ENCODE assay signal across 8 mouse cellular contexts in the genomic region with DNA sequence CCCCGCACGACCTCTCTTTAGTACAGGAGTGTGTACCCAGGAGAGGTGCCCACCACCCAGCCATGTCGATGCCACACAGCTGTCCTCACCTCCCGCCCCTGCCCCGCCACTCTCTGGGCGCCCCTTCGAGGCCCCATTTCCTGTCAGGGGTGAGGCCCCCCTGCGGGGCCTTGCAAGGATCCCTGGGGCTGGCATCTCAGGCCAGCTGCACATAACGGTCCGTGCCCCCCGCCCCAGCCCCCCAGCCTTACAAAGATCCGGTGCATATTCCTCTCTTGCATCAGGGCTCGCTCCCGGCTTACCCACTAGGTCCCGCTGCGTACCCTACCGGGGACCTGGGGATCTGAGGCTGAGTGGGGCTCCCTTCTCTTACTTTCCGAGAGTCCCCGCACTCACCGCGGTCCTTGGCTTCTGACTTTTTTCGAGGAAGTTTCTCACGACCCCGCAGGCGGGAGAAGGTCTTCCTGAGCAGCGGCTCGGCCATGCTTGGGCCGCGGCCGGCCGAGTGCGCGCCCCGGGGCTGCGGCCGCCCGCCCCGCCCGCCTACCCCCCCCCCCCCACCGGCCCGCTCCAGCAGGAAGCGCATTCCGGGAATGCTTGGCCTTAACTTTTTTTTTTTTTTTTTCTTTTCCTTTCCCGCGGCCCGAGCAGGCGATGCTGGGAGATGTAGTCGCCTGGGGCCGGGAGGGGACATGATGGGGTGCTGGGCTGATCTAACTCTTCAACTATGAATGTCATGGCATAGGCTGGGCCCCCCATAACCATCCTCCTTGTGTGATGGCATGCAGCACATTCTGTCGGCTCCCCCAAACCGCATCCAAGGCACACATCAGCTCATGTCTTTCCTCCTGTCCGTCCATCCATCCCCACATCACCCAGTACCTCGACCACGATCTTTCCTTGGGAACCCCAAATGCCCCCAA. TPM values are rescaled to one million over a fixed set of nuclear protein-coding genes. Genes with fewer than 3 reads are reported as not detected.
DNase-seq lines count a peak whose midpoint lies in the region; ATAC-seq and TF ChIP-seq lines count a peak whose summit lies in the region.

A gene (minus strand): TSS at position 559 of the 923 bp plus-strand sequence.

- no peaks in the 10 kb centered on the region; the same call in 1 of the 2 replicates for H3K36me3 ChIP-seq in kidney, adult 2 months (ENCODE audit: control insufficient read depth, insufficient read depth, low read length)
- H3K36me3 ChIP-seq in lung, embryonic 15.5 days = peaks cover 31% of the 10 kb centered on the region

- TF ChIP-seq POLR2A in cerebellum, adult 2 months (IDR thresholded peaks at IDR 0.05; ENCODE audit: borderline replicate concordance, insufficient read depth, low read length) = no peak
- TF ChIP-seq POLR2A in kidney, adult 2 months (IDR thresholded peaks at IDR 0.05; ENCODE audit: low read depth, low read length) = no peak

- ATAC-seq in lung, embryonic 15.5 days (ENCODE audit: borderline replicate concordance, extremely low read depth, low FRiP score, low TSS enrichment) = peak; percentile 79

- H3K27me3 ChIP-seq in cerebellum, adult 2 months (ENCODE audit: control insufficient read depth, insufficient read depth, low read length) = no peaks in the 10 kb centered on the region; the same call in 1 of the 2 replicates
- H3K27me3 ChIP-seq in kidney, adult 2 months (replicated peaks; ENCODE audit: control insufficient read depth, insufficient read depth, low read length) = no peaks in the 10 kb centered on the region
- no peaks in the 10 kb centered on the region for H3K27me3 ChIP-seq in lung, embryonic 15.5 days

- peak within 1 kb of the TSS; percentile 68 for H3K4me3 ChIP-seq in cerebellum, adult 2 months (replicated peaks; ENCODE audit: insufficient read depth, low read depth, low read length)
- peak within 1 kb of the TSS; percentile 94 for H3K4me3 ChIP-seq in kidney, adult 2 months (ENCODE audit: insufficient read depth, low read depth, low read length)
- peak within 1 kb of the TSS; percentile 89 for H3K4me3 ChIP-seq in lung, embryonic 15.5 days

- H3K9me3 ChIP-seq in lung, embryonic 15.5 days = no peaks in the 10 kb centered on the region

- H3K4me2 ChIP-seq in lung, embryonic 15.5 days = peak within 1 kb of the TSS; percentile 62

- WGBS in cerebellum, adult 2 months = 7% methylated on average over 52 of the region's 54 CpGs
- WGBS in kidney, adult 2 months = 3% methylated on average over 47 of the region's 54 CpGs
- 3% methylated on average over 45 of the region's 54 CpGs for WGBS in lung, embryonic 15.5 days

- H3K4me1 ChIP-seq in cerebellum, adult 2 months (ENCODE audit: control insufficient read depth, insufficient read depth, low read length) = peaks cover 3% of the 10 kb centered on the region
- H3K4me1 ChIP-seq in kidney, adult 2 months (ENCODE audit: control insufficient read depth, insufficient read depth, low read length) = peaks cover 8% of the 10 kb centered on the region; the same call in 1 of the 2 replicates
- H3K4me1 ChIP-seq in lung, embryonic 15.5 days = peaks cover 16% of the 10 kb centered on the region

- peak within 1 kb of the TSS; percentile 92 for H3K9ac ChIP-seq in lung, embryonic 15.5 days

- peak in 1 of 2 experiments; percentile 52 for DNase-seq in cerebellum, adult 2 months
- no peak for DNase-seq in cerebellum, adult 11 months
- DNase-seq in embryo, embryonic 9.5 days (ENCODE audit: extremely low spot score) = peak; percentile 74
- peak; percentile 61 to 69 for DNase-seq in heart, adult 9 months (ENCODE audit: low spot score in 2 of 2)
- peak; percentile 77 for DNase-seq in kidney, adult 2 months
- DNase-seq in ovary, postnatal 14 days (ENCODE audit: low spot score) = peak; percentile 50
- no peak for DNase-seq in layer of hippocampus, adult 8-10 months (ENCODE audit: low spot score in 2 of 2)

- no peak for TF ChIP-seq CTCF in cerebellum, adult 2 months (IDR thresholded peaks at IDR 0.05; ENCODE audit: borderline replicate concordance, insufficient read depth, low read depth, low read length)
- no peak for TF ChIP-seq CTCF in kidney, adult 2 months (conservative IDR thresholded peaks at IDR 0.05; ENCODE audit: insufficient read depth, insufficient read length, low read depth, low read length)

- no peak within 1 kb of the TSS for H3K27ac ChIP-seq in cerebellum, adult 2 months (ENCODE audit: insufficient read depth, low read length)
- peak within 1 kb of the TSS; percentile 90 for H3K27ac ChIP-seq in kidney, adult 2 months (ENCODE audit: insufficient read depth, low read depth, low read length)
- peak within 1 kb of the TSS; percentile 93 for H3K27ac ChIP-seq in lung, embryonic 15.5 days

RNA-seq across cellular contexts. Expression of the gene that starts here (rescaled TPM):
- 17.6 and 19.8 TPM in 2 replicates for polyA plus RNA-seq in cerebellum, adult 2 months (2012; rRNA removed)
- 23.6 and 28.8 TPM in 2 replicates for polyA plus RNA-seq in kidney, adult 2 months (2012; rRNA removed)
- polyA plus RNA-seq in lung, embryonic 15.5 days (2015; fragmentation: Nextera tagmentation; extraction: Ambion mirVana) = 19.1 and 21.8 TPM in 2 replicates
- total RNA-seq in layer of hippocampus, adult 8-10 months (2022) = 1 to 10 TPM; 6.7 to 9.4 (median 8.4) TPM

Comparison
In these comparisons a context has a peak if more than half of its experiments do, and no peak if none do; other contexts are left out.
1. DNase-seq: peak in embryo, embryonic 9.5 days (single experiment), heart, adult 9 months (2 of 2), kidney, adult 2 months (single experiment) and ovary, postnatal 14 days (single experiment); none in cerebellum, adult 11 months (single experiment) and layer of hippocampus, adult 8-10 months (0 of 2).
2. Peak in every context shown above with its lines, with median percentiles within 50 percentile points of each other: H3K4me3 ChIP-seq.